Mouse (Mus musculus) thymus, postnatal 14 days (tissue): ENCODE results near the gene Glyctk.

Source experiments
- DNase-seq: peaks from one replicate; pipeline ENCODE4 v3.0.0; 2021

Gene Glyctk

DNA sequence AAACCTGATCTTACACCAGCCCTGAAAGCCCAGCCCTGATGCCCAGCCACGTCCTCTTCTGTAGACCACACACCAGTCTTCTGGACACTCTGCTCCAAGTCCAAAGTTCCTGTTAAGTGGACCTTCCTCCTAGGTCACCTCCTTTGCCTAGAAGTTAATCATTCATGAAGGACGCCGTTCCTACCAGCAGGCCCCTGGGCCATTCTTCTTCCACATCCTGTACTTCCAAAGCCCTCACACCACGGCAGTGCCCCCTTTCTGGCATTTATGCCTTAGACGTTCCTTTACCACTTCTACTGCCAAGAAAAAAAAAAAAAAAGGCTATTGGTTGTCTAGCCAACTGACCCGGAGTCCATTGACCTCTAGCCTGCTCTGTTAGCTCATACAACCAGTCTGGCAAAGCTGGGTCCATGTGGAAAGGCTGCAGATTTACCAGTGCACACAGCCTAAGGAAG lies at the start of gene Glyctk:
Gene Glyctk, minus strand, starts transcription at position 102 of the 455 bp plus-strand sequence.
- DNase-seq = no peak

GRCm38 (mm10) chr9:106206515-106206914 lies 48.6 kb upstream of the Glyctk start:
- DNase-seq = no peak

GRCm38 (mm10) chr9:106205713-106206290 lies 47.9 kb upstream of the Glyctk start:
- DNase-seq = no peak

DNA sequence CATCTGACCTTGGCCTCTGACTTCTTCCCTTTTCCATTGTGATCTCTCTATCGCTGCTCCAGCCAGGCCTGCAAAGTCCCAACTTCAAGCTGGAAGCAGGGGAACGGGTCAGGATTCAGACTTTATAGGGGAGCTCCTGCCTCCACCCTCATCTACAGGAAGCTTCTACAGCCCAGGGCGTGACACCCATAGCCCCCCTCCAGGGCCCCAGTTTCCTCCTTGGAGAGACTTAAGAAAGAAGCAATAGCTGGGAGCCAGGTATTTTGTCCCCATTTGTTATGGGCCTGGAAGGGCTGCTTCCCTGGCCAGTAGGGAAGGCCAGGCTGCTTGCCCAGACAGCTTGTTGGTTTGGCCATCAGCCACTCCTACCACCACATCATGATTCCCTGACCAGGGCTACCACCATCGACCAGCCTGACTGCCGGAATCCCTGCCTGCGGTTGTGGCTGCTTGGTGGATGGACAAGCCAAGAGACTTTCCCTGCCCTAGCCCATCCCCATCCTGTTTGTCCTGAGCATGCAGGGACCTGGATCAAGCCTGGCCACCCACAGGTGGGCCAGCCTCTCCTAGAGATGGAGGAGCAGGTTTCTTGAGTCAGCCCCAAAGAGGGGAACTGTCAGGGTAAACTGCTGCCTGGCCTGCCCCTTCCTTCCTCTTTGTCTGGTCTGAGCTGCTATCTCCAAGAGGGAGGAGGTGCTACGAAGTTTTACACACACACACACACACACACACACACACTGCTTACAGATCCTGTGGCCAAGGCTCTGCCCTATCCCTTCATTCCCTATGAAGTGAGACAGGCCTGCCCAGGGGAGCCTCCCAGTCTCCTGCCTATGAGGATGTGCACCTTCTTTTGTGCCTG lies 46.3 kb upstream of the Glyctk start:
- DNase-seq = peak; percentile 57

- DNase-seq = peak; percentile 89
Observed at GRCm38 (mm10) chr9:106202819-106203636, 45.1 kb upstream of the Glyctk start, which contains the start of gene Twf2. Gene Twf2 (plus strand): TSS chr9:106203108.

DNA sequence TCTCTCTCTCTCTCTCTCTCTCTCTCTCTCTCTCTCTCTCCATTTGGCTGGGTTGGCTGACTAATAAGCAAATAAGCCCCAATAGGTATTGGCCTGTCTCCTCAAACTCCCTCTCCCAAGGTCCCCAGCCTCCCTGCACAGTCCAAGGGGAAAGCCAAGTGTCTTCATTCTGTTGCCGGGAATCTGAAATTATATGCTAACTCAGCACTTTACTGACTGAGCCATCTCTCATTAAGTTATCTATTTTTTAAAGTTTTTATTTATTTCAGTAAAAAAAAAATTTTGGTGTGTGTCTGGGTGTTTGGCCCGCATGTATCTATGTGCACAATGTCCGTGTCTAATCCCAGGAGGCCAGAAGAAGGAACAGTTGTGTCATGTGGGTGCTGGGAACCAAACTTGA lies 44.0 kb upstream of the Glyctk start:
- DNase-seq = no peak

DNA sequence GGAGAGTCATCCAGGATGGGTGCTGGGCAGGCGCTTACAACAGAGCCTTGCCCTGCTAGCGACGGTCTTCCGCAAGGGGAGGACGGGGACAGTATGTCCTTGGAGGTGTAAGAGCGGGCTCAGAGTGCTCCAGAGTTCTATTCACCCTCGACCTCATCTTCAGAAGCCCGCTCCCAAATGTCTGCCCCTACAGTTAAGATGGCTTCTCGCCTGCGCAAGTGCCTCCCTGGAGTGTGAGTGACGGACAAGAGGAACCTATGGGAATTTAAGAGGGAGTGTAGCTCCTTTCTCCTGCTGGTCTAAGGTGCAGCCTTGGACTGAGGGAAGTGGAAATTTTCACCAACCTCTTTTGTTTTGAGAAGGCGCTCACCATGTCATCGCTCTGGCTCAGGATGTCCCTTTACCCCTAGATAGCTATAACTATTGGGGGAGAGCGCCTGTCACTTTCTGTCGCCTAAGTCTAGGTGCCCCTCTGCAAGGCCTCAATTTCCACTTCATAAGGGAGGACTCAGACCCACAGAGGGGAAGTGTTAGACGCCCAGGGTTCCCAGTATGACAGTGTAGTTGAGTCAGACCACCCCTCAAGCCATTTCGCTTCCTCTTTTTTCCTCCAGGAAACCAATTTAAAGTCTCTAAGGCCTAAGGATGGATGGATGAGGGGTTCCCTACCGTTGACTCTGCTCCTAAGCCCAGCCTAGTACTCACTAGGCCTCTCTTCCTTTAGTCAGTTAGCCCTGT lies 41.8 kb upstream of the Glyctk start, which contains the start of gene Ppm1m:
Gene Ppm1m, minus strand, starts transcription at position 212 of the 738 bp plus-strand sequence.
- DNase-seq = no peak

GRCm38 (mm10) chr9:106198962-106199458 lies 41.1 kb upstream of the Glyctk start:
- DNase-seq = peak; percentile 73

DNA sequence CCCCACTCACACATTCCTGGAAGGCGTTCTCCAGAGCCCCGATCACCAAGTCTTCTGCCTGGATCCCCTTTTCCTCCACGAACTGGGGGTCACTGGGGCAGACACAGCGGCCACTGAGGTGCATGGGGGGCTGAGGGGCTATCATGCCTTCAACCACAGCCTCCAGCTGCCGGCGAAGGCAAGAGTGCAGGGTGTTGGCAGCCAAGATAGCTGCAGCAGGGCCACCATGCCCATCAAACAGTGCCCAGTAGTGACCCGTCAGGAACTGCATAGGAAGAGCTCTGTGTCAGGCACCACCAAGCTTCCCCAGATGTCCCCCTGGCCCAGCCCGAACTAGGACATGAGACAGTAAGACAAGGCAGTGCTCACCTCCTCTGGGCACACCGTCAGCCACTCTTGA lies 39.8 kb upstream of the Glyctk start:
- no peak for DNase-seq

DNA sequence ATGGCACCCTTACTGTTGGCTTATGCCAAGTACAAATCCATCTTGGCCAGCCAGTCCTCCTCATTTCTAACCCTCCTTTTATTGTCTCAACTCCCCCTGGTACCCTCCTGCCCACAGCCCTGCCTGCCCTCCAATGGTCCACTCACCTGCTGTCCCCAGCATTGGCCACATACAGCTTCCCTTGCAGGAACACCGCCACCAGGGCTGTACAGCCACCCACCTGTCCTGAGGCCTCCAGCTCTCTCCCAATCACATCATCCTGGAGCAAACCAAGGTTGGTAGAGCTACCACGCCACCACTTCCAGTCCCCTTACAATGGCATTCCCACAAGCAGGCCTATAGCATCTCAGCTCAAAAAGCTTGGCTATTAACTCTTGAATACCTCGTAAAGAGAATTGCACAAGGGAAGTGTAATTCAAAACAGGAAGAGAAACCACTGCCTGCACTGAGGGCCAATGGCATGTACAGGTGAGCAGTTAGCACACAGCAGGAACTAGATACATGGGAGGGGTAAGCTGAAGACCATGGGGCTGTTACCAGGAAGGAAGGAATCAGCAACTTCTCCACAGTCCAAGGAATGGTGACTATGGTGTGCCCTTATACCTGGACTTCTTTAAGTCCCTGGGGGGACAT lies 39.3 kb upstream of the Glyctk start:
- no peak for DNase-seq

GRCm38 (mm10) chr9:106195693-106196092 lies 37.8 kb upstream of the Glyctk start:
- no peak for DNase-seq

DNA sequence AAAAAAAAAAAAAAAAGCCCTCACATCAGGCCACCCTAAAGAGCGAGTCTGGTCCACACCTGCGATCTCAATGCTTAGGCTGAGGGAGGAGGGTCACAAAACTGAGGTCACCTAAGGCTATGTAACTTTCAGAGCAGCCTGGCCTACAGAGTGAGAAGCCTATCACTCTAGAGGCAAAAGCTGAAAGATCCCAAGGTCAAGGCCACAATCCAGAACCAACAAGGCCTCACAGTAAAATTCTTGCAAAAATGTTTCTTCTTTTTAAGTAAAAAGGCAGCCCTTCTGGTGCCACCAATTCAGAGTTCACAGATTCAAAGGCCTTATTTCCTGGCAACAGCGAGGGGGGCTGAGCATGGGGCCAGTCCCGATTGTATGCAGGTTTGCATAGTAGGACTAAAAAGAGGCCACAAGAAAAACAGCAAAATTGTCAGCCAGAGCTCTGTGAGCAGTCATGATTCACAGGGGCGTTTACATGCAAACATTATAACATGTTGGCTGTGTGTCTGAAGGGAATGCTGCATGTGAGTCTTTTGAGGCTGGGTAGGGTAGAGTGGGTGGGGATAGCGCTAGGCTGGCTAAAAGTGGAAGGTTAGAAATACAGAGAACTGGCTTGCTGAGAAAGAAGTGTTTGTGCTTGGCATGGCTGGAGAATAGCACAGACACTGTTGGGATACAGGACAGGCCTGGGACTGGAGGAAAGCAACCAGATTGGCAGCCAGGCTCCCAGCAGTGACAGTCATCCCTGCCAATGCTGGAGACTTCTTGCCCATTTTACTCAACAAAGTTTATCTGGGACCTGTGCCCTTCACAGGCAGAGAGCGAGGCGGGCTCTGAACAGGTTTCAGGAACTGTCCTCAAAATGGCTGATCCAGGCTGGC lies 36.2 kb upstream of the Glyctk start:
- DNase-seq = no peak

- DNase-seq = no peak
Observed at GRCm38 (mm10) chr9:106192998-106193397, 35.1 kb upstream of the Glyctk start.

- DNase-seq = no peak
Observed at GRCm38 (mm10) chr9:106192024-106192423, 34.1 kb upstream of the Glyctk start.

DNA sequence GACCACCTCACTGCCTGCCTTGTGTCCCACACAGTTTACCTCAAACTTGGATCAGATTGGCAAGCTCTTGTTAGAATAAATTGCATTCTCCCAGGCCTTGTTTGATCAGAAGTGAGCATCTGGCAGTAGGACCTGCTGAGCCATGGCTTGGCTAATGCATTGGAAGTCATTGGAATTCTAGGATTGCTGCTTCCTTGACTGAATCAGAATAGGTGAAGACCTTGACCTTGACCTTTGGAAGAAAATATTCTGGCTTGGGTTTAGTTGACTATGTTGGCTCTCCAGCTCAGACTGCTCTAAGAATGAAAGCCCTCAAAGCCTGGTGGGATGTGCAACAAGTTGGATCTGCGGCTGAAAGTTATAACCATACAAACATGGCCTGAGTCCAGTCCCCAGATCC lies 33.4 kb upstream of the Glyctk start:
- no peak for DNase-seq

DNA sequence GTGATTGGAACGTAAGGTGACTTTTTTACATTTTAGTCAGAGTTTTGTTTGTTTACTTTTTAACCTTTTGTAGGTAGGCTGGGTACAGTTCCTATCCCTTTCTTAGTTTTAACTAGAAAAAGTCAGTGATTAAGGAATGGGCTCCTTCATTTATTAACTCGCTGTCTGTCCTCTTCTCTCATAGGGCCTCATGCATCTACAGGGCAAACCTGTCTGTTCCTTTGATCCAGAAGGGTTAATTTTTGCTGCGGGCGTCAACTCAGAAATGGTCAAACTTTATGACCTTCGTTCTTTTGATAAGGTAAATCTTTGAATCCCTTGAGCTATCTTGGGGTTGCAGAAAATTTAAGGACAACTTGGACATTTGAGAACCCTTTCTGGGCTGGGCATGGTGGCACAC lies 26.1 kb upstream of the Glyctk start:
- no peak for DNase-seq

DNA sequence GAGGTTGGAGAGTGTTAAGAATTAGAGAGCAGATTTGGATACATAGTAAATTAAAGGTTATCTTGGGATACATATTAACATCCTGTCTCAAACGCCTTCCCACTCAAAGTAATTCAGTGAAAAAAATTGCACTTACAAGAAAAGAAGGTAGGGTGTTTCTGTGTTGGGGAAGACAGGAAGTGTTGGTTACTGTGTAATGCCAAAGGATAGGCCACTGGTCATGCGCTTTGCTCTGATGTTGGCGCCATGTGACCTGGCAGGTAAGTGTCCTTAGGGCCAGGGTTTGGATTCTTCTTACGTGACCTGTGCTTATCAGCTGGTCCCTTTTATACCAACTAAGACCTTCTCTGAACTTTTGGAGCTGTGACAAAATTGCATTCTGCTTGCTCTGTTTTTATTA lies 24.2 kb upstream of the Glyctk start:
- DNase-seq = no peak

DNA sequence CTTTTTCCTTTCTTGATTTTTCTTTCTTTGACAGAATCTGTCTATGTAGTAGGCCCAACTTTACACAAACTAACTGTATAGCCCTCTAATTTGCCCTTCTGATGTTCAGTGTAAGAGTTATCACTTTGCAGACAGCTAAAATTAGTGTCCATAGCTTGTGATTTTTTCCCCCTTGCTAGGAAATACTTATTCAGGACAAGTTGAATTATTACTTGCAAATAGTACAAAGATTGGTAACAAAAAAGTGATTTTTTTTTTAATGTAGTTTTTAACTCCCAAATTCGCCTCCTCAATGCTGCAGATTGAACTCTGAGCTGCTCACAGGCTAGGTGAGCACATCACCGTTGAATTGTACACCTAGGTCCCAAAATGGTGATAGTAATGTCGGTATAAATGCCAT lies 22.0 kb upstream of the Glyctk start:
- no peak for DNase-seq

DNA sequence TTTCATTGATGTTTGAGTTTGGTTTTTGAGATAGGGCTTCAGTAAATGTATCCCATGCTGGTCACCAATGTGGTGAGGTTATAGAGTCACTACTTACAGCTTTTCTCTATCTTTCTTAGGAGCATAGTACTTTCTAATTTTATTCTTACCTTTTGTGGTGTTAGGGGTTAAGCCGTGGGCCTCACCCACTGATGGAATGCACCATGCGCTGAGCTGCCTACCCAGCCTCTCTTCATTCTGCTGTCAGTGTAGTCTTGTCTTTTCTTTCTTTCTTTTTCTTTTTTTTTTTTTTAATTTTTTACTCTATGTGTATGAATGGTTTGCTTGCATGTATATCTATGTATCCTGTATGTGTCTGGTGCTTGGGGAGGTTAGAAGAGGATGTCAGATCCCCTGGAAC lies 21.5 kb upstream of the Glyctk start:
- no peak for DNase-seq

DNA sequence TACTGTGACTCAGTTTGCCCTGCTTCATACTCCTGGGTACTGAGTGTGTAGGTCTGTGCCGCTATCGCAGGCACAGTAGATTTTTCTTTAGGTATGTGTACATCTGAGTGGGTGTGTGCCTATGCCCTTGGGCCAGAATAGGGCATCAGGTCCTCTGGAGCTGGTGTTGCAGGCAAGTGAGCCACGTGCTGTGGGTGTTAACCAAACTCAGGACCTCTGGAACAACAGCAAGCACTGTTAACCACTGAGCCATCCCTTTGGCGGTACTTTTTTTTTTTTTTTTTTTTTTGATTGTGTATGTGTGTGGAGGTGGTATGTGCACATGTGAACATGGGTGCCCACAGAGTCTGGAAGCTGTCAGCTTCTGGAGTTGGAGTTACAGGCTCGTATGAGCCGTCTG lies 19.9 kb upstream of the Glyctk start:
- DNase-seq = no peak

DNA sequence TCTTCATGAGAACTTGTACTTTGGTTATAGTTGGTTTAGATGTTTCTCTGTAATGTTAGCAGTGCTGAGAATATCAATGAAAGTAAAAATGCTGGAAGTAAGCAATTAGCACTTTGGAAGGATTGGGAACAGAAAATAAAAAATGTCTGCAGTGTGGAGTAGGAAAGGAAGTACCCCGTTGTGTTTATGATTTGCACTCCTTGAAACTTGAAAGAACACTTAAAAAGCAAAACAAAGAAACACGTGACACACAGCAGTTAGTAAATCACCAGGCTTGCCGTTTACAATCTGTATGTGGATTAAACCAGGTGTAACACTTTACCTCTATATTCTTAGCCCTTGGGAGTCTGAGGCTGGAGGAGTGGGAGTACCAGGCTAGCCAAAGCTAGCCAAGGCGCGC lies 18.8 kb upstream of the Glyctk start:
- no peak for DNase-seq
